Mouse (Mus musculus) brain, embryonic 14.5 days (tissue): Measurements from ENCODE around the gene Ttpal. TPM values are rescaled to one million over a fixed set of nuclear protein-coding genes. Genes with fewer than 3 reads are reported as not detected.

Experiments
- DNase-seq: peaks from one replicate; pipeline ENCODE4 v3.0.0-alpha.2; 2011; ENCODE audit warnings: low read depth
- CTCF ChIP-seq: fragments of 200-500 bp; IDR thresholded peaks from 2 replicates; pipeline ENCODE4 v1.5.1; 2012; ENCODE audit warnings: inconsistent platforms, mild to moderate bottlenecking, moderate library complexity, borderline replicate concordance; ENCODE audit not compliant: insufficient read depth, insufficient read length; ENCODE audit errors: extremely low read depth
- POLR2A ChIP-seq: fragments of 200-500 bp; IDR thresholded peaks from 2 replicates; pipeline ENCODE4 v1.6.1; 2012; ENCODE audit warnings: mild to moderate bottlenecking, inconsistent platforms, borderline replicate concordance; ENCODE audit not compliant: poor library complexity, insufficient read depth, insufficient read length, severe bottlenecking; ENCODE audit errors: extremely low read depth
- polyA plus RNA-seq: library from polyadenylated mRNA; depleted of rRNA; stranded (reverse); fragments of >200 nt; gene quantifications from 2 replicates; pipeline ENCODE4 v1.2.3, GENCODE M21; 2012; rRNA removed

Gene Ttpal
- polyA plus RNA-seq, 1 experiment = 35.8 TPM

GRCm38 (mm10) chr2:163660103-163660701 lies 58.1 kb downstream of the Ttpal start:
- DNase-seq = no peak
- no peak for TF ChIP-seq CTCF

GRCm38 (mm10) chr2:163661371-163661850 lies 59.3 kb downstream of the Ttpal start:
- TF ChIP-seq POLR2A = no peak
- TF ChIP-seq CTCF = no peak

GRCm38 (mm10) chr2:163662076-163662475 lies 60.0 kb downstream of the Ttpal start:
- TF ChIP-seq POLR2A (no peak), CTCF (no peak)
- DNase-seq = no peak

More at GRCm38 (mm10) chr2:163661371-163661850, 59.3 kb downstream of the Ttpal start:
- no peak for DNase-seq

- TF ChIP-seq CTCF (no peak), POLR2A (no peak)
- no peak for DNase-seq
Measured at GRCm38 (mm10) chr2:163662698-163663221, 60.6 kb downstream of the Ttpal start.

GRCm38 (mm10) chr2:163663930-163664329 lies 61.8 kb downstream of the Ttpal start:
- TF ChIP-seq POLR2A (no peak), CTCF (no peak)
- DNase-seq = no peak

- TF ChIP-seq CTCF (no peak), POLR2A (no peak)
- DNase-seq = no peak
Measured at GRCm38 (mm10) chr2:163667045-163667444, 64.9 kb downstream of the Ttpal start.

Other genes with a start within 250 kb of the Ttpal start
- gene Jph2, start 204.3 kb upstream of the Ttpal start, polyA plus RNA-seq = 0.66 and 1.0 TPM in 2 replicates
- 24.4 and 30.5 TPM in 2 replicates for gene Oser1, start 177.6 kb upstream of the Ttpal start, polyA plus RNA-seq
- 142 and 170 TPM in 2 replicates for gene Gdap1l1, start 163.8 kb upstream of the Ttpal start, polyA plus RNA-seq
- 5.3 and 9.8 TPM in 2 replicates for gene Fitm2, start 129.7 kb upstream of the Ttpal start, polyA plus RNA-seq
- 0.13 TPM in 1 of 2 replicates, not detected in the other for gene R3hdml, start 110.0 kb upstream of the Ttpal start, polyA plus RNA-seq
- 0.05 TPM in 1 of 2 replicates, not detected in the other for gene Hnf4a, start 95.5 kb upstream of the Ttpal start, polyA plus RNA-seq
- gene Serinc3, start 42.8 kb downstream of the Ttpal start, polyA plus RNA-seq = 88.3 and 93.9 TPM in 2 replicates
- gene Pkig, start 56.1 kb downstream of the Ttpal start, polyA plus RNA-seq = 66.6 and 73.9 TPM in 2 replicates
- 3.1 and 3.7 TPM in 2 replicates for gene Ada, start 147.9 kb downstream of the Ttpal start, polyA plus RNA-seq
- gene Ccn5, start 218.5 kb downstream of the Ttpal start, polyA plus RNA-seq = 0.24 and 0.27 TPM in 2 replicates